Mouse (Mus musculus) megakaryocyte, adult 5-6 weeks (primary cell): ENCODE results near the gene Man2a2. TPM values are rescaled to one million over a fixed set of nuclear protein-coding genes. Genes with fewer than 3 reads are reported as not detected.
"Not testable (repeated sequence)": the region's sequence is repeated elsewhere in the genome, so short reads cannot be mapped to it uniquely, and the experiment has no call there.

Experiments used
- ATAC-seq: 2 replicates; pipeline ENCODE4 v1.8.0; 2016; ENCODE audit warnings: mild to moderate bottlenecking, inconsistent platforms; ENCODE audit not compliant: poor library complexity, severe bottlenecking
- total RNA-seq, 2 experiments: library from RNA; stranded (forward) in 1 of 2; stranded (reverse) in 1 of 2; fragments of 153-499, 151-499 nt in 1 of 2; fragments of 221-1000, 200-1000 nt in 1 of 2; gene quantifications; 2 replicates each; pipeline versions ENCODE4 v1.2.3 to v1.2.4; 2015 to 2017

Gene Man2a2
- total RNA-seq, 2 experiments from 2014 or later, result 25.3 to 27.8 TPM

- ATAC-seq, result no peak
Measured at GRCm38 (mm10) chr7:80400571-80400970, 29.4 kb upstream of the Man2a2 start.

GRCm38 (mm10) chr7:80400099-80400498 lies 28.9 kb upstream of the Man2a2 start:
- no peak for ATAC-seq

GRCm38 (mm10) chr7:80398654-80399444 lies 27.7 kb upstream of the Man2a2 start:
- no peak for ATAC-seq

GRCm38 (mm10) chr7:80397986-80398385 lies 26.8 kb upstream of the Man2a2 start:
- no peak for ATAC-seq

- ATAC-seq, result not testable (repeated sequence)
Measured at GRCm38 (mm10) chr7:80396427-80396826, 25.3 kb upstream of the Man2a2 start.

- ATAC-seq, result no peak
Measured at GRCm38 (mm10) chr7:80394600-80394999, 23.4 kb upstream of the Man2a2 start.

- no peak for ATAC-seq
Measured at GRCm38 (mm10) chr7:80392119-80392518, 20.9 kb upstream of the Man2a2 start.

GRCm38 (mm10) chr7:80387633-80388543 lies 16.7 kb upstream of the Man2a2 start, which contains the start of gene Fes:
TSS of gene Fes (minus strand) at chr7:80387946.
- ATAC-seq, result peak; percentile 73

- peak; percentile 6; the same call in 1 of the 2 replicates for ATAC-seq
Measured at GRCm38 (mm10) chr7:80387033-80387632, 16.0 kb upstream of the Man2a2 start.

- peak; percentile 81 for ATAC-seq
Measured at GRCm38 (mm10) chr7:80386235-80386930, 15.2 kb upstream of the Man2a2 start.

GRCm38 (mm10) chr7:80382919-80383318 lies 11.7 kb upstream of the Man2a2 start:
- ATAC-seq, result no peak

GRCm38 (mm10) chr7:80379531-80379930 lies 8.4 kb upstream of the Man2a2 start:
- ATAC-seq, result peak; percentile 36; the same call in 1 of the 2 replicates

GRCm38 (mm10) chr7:80377471-80377870 lies 6.3 kb upstream of the Man2a2 start:
- peak; percentile 41 for ATAC-seq

- no peak for ATAC-seq
Measured at GRCm38 (mm10) chr7:80376192-80376591, 5.0 kb upstream of the Man2a2 start.

- ATAC-seq, result peak; percentile 33; the same call in 1 of the 2 replicates
Measured at GRCm38 (mm10) chr7:80375376-80376039, 4.3 kb upstream of the Man2a2 start.

- ATAC-seq, result no peak
Measured at GRCm38 (mm10) chr7:80374733-80375132, 3.6 kb upstream of the Man2a2 start.

- ATAC-seq, result no peak
Measured at GRCm38 (mm10) chr7:80374280-80374679, 3.1 kb upstream of the Man2a2 start.

- ATAC-seq, result no peak
Measured at GRCm38 (mm10) chr7:80373850-80374249, 2.7 kb upstream of the Man2a2 start.

- no peak for ATAC-seq
Measured at GRCm38 (mm10) chr7:80373352-80373751, 2.2 kb upstream of the Man2a2 start.

GRCm38 (mm10) chr7:80372667-80373066 lies 1.5 kb upstream of the Man2a2 start:
- no peak for ATAC-seq
